Mouse (Mus musculus) hindbrain, embryonic 14.5 days (tissue): Measurements from ENCODE around the gene Rpf2. TPM values are rescaled to one million over a fixed set of nuclear protein-coding genes. Genes with fewer than 3 reads are reported as not detected.
A peak's percentile ranks its signal among the peaks of the same experiment; 100 is the strongest.

ENCODE experiments used
- ATAC-seq: fragments of 200-750 bp; cut with Nextera tagmentation; 2 replicates; pipeline ENCODE4 v1.8.0; 2017; ENCODE audit warnings: moderate number of reproducible peaks, mild to moderate bottlenecking, moderate TSS enrichment, moderate library complexity; ENCODE audit not compliant: low FRiP score
- DNase-seq: peaks from one replicate; pipeline ENCODE4 v3.0.0-alpha.2; 2015; ENCODE audit warnings: low spot score
- H3K27ac ChIP-seq: fragments of 300-500 bp; sonication (generic); 2 replicates; pipeline ENCODE4 v1.5.1; 2014; ENCODE audit warnings: mild to moderate bottlenecking, moderate library complexity
- H3K27me3 ChIP-seq: fragments of 300-500 bp; sonication (generic); 2 replicates; pipeline ENCODE4 v1.6.1; 2014; ENCODE audit warnings: mild to moderate bottlenecking, low read length, mixed read lengths; ENCODE audit not compliant: control insufficient read depth, insufficient read depth
- H3K36me3 ChIP-seq: fragments of 300-500 bp; sonication (generic); replicated peaks from 2 replicates; pipeline ENCODE4 v1.6.1; 2014; ENCODE audit not compliant: control insufficient read depth, insufficient read depth
- H3K4me1 ChIP-seq: fragments of 300-500 bp; sonication (generic); replicated peaks from 2 replicates; pipeline ENCODE4 v1.6.1; 2014; ENCODE audit warnings: antibody characterized with exemption, low read length, mixed read lengths; ENCODE audit not compliant: control insufficient read depth, insufficient read depth
- H3K4me2 ChIP-seq: fragments of 300-500 bp; sonication (generic); replicated peaks from 2 replicates; pipeline ENCODE4 v1.6.1; 2014; ENCODE audit warnings: mild to moderate bottlenecking, moderate library complexity
- H3K4me3 ChIP-seq: fragments of 300-500 bp; sonication (generic); replicated peaks from 2 replicates; pipeline ENCODE4 v1.5.1; 2014; ENCODE audit warnings: mild to moderate bottlenecking, low read length
- H3K9ac ChIP-seq: fragments of 300-500 bp; sonication (generic); 2 replicates; pipeline ENCODE4 v1.6.1; 2014
- H3K9me3 ChIP-seq: fragments of 300-500 bp; sonication (generic); 2 replicates; pipeline ENCODE4 v1.6.1; 2016; ENCODE audit warnings: low read length; ENCODE audit not compliant: control insufficient read depth
- WGBS: fragments of 180-500 bp; shearing (Covaris S2); extraction: QIAGEN DNeasy Blood & Tissue Kit; methylation state at CpG from one replicate; pipeline ENCODE4 v1.1.7; 2014; 5-methylcytosine and 5-hydroxymethylcytosine counted together
- polyA plus RNA-seq: library from polyadenylated mRNA; unstranded; fragments of >200 nt; fragmentation: Nextera tagmentation; extraction: Ambion mirVana; gene quantifications from 2 replicates; pipeline ENCODE4 v1.2.1, GENCODE M21; 2014

Gene Rpf2
- 70.8 and 74.7 TPM in 2 replicates for polyA plus RNA-seq

- no peaks in the 10 kb centered on the region for H3K9me3 ChIP-seq
- H3K27ac ChIP-seq = peak within 1 kb of the TSS; percentile 86
- peak within 1 kb of the TSS; percentile 69 for H3K4me3 ChIP-seq
- peak; percentile 93 for ATAC-seq
- peaks cover 63% of the 10 kb centered on the region for H3K36me3 ChIP-seq
- peak within 1 kb of the TSS; percentile 87 for H3K4me2 ChIP-seq
- no peaks in the 10 kb centered on the region for H3K27me3 ChIP-seq
- DNase-seq = peak; percentile 92
- peaks cover 16% of the 10 kb centered on the region for H3K4me1 ChIP-seq
- WGBS = under 1% methylated on average over 54 of the region's 54 CpGs
- peak within 1 kb of the TSS; percentile 59 for H3K9ac ChIP-seq
These were observed at the start of gene Rpf2 for GRCm38 (mm10) chr10:40246374-40247165. TSS of gene Rpf2 (minus strand) at chr10:40247036.

- no peak overlapping the region for H3K4me3 ChIP-seq
These were observed 45.8 kb upstream of the Rpf2 start for GRCm38 (mm10) chr10:40292640-40293039.

GRCm38 (mm10) chr10:40286767-40287166 lies 39.9 kb upstream of the Rpf2 start:
- Histone ChIP-seq H3K36me3 (peaks cover 40% of the 10 kb centered on the region), H3K4me3 (no peak overlapping the region), H3K9me3 (no peaks in the 10 kb centered on the region), H3K27me3 (no peaks in the 10 kb centered on the region), H3K4me2 (no peak overlapping the region), H3K9ac (no peak overlapping the region), H3K4me1 (no peaks in the 10 kb centered on the region), H3K27ac (no peak overlapping the region)
- ATAC-seq (no peak), DNase-seq (no peak)
- WGBS = 100% methylated on average over 1 of the region's 1 CpGs

More at GRCm38 (mm10) chr10:40292640-40293039, 45.8 kb upstream of the Rpf2 start:
- WGBS = 94% methylated on average over 6 of the region's 6 CpGs
- Histone ChIP-seq H3K27ac (no peak overlapping the region), H3K4me2 (no peak overlapping the region), H3K4me1 (no peaks in the 10 kb centered on the region), H3K9me3 (no peaks in the 10 kb centered on the region), H3K9ac (no peak overlapping the region), H3K27me3 (no peaks in the 10 kb centered on the region), H3K36me3 (peaks cover 40% of the 10 kb centered on the region)
- ATAC-seq = no peak
- no peak for DNase-seq

GRCm38 (mm10) chr10:40285571-40285970 lies 38.7 kb upstream of the Rpf2 start:
- H3K27me3 ChIP-seq = no peaks in the 10 kb centered on the region
- H3K9me3 ChIP-seq = no peaks in the 10 kb centered on the region
- H3K4me3 ChIP-seq = no peak overlapping the region
- H3K27ac ChIP-seq = no peak overlapping the region
- no peaks in the 10 kb centered on the region for H3K4me1 ChIP-seq
- 86% methylated on average over 1 of the region's 1 CpGs for WGBS
- peaks cover 28% of the 10 kb centered on the region for H3K36me3 ChIP-seq
- DNase-seq (no peak), ATAC-seq (no peak)
- H3K4me2 ChIP-seq = no peak overlapping the region
- no peak overlapping the region for H3K9ac ChIP-seq

GRCm38 (mm10) chr10:40284997-40285396 lies 38.2 kb upstream of the Rpf2 start:
- no peak overlapping the region for H3K9ac ChIP-seq
- H3K4me3 ChIP-seq = no peak overlapping the region
- no peaks in the 10 kb centered on the region for H3K9me3 ChIP-seq
- ATAC-seq (0 out of 2 replicates have a peak, but pooled peaks have one; percentile 24), DNase-seq (no peak)
- H3K4me2 ChIP-seq = no peak overlapping the region
- 86% methylated on average over 3 of the region's 3 CpGs for WGBS
- H3K36me3 ChIP-seq = peaks cover 22% of the 10 kb centered on the region
- H3K27ac ChIP-seq = no peak overlapping the region
- H3K27me3 ChIP-seq = no peaks in the 10 kb centered on the region
- no peaks in the 10 kb centered on the region for H3K4me1 ChIP-seq

- H3K36me3 ChIP-seq = peaks cover 18% of the 10 kb centered on the region
- H3K4me1 ChIP-seq = no peaks in the 10 kb centered on the region
- ATAC-seq = peak; percentile 51; the same call in 1 of the 2 replicates
- H3K4me3 ChIP-seq = no peak overlapping the region
- no peak overlapping the region for H3K27ac ChIP-seq
- no peak for DNase-seq
- H3K9me3 ChIP-seq = no peaks in the 10 kb centered on the region
- no peak overlapping the region for H3K9ac ChIP-seq
- WGBS = 73% methylated on average over 10 of the region's 10 CpGs
- H3K27me3 ChIP-seq = no peaks in the 10 kb centered on the region
- H3K4me2 ChIP-seq = no peak overlapping the region
These were observed 37.5 kb upstream of the Rpf2 start for GRCm38 (mm10) chr10:40284179-40284831.

- no peak overlapping the region for H3K27ac ChIP-seq
- no peak overlapping the region for H3K4me2 ChIP-seq
- no peak overlapping the region for H3K9ac ChIP-seq
- no peaks in the 10 kb centered on the region for H3K27me3 ChIP-seq
- WGBS = 93% methylated on average over 9 of the region's 9 CpGs
- no peaks in the 10 kb centered on the region for H3K9me3 ChIP-seq
- H3K4me3 ChIP-seq = no peak overlapping the region
- H3K36me3 ChIP-seq = peaks cover 17% of the 10 kb centered on the region
- DNase-seq (no peak), ATAC-seq (no peak)
- H3K4me1 ChIP-seq = no peaks in the 10 kb centered on the region
These were observed 36.8 kb upstream of the Rpf2 start for GRCm38 (mm10) chr10:40283636-40284035.

GRCm38 (mm10) chr10:40281565-40281964 lies 34.7 kb upstream of the Rpf2 start:
- Histone ChIP-seq H3K36me3 (peaks cover 11% of the 10 kb centered on the region), H3K27ac (no peak overlapping the region), H3K9me3 (no peaks in the 10 kb centered on the region), H3K4me3 (no peak overlapping the region), H3K9ac (no peak overlapping the region), H3K4me2 (no peak overlapping the region), H3K27me3 (no peaks in the 10 kb centered on the region), H3K4me1 (no peaks in the 10 kb centered on the region)
- 100% methylated on average over 2 of the region's 2 CpGs for WGBS
- DNase-seq = no peak
- ATAC-seq = no peak

GRCm38 (mm10) chr10:40278317-40278716 lies 31.5 kb upstream of the Rpf2 start:
- WGBS = 81% methylated on average over 5 of the region's 5 CpGs
- Histone ChIP-seq H3K36me3 (no peaks in the 10 kb centered on the region), H3K4me3 (no peak overlapping the region), H3K27me3 (no peaks in the 10 kb centered on the region), H3K9ac (no peak overlapping the region), H3K27ac (no peak overlapping the region), H3K4me2 (no peak overlapping the region), H3K9me3 (no peaks in the 10 kb centered on the region), H3K4me1 (no peaks in the 10 kb centered on the region)
- ATAC-seq (no peak), DNase-seq (no peak)
